Mouse (Mus musculus) small intestine, adult 2 months (tissue): Measurements from ENCODE around the gene Gm28035.

Experiments used
- CTCF ChIP-seq: fragments of 200-500 bp; IDR thresholded peaks from 2 replicates; pipeline ENCODE4 v1.5.1; 2012; ENCODE audit warnings: low read depth, mild to moderate bottlenecking, control low read depth, inconsistent platforms, low read length, moderate library complexity, mixed read lengths; ENCODE audit not compliant: insufficient replicate concordance, insufficient read length; ENCODE audit errors: extremely low read depth
- POLR2A ChIP-seq: fragments of 200-500 bp; IDR thresholded peaks from 2 replicates; pipeline ENCODE4 v1.6.1; 2012; ENCODE audit warnings: low read depth, mild to moderate bottlenecking, control low read depth, inconsistent platforms, low read length, moderate library complexity

GRCm38 (mm10) chr2:30283193-30283592, 42.8 kb downstream of the Gm28035 start:
- TF ChIP-seq POLR2A (no peak), CTCF (no peak)
